Mouse (Mus musculus): ENCODE results near the gene AU015836. TPM values are rescaled to one million over a fixed set of nuclear protein-coding genes. Genes with fewer than 3 reads are reported as not detected.
"Not testable (repeated sequence)": the region's sequence is repeated elsewhere in the genome, so short reads cannot be mapped to it uniquely, and the experiment has no call there.

Gene AU015836
- not detected in 2 replicates for polyA plus RNA-seq (2015; fragmentation: Nextera tagmentation; extraction: Ambion mirVana)

DNA sequence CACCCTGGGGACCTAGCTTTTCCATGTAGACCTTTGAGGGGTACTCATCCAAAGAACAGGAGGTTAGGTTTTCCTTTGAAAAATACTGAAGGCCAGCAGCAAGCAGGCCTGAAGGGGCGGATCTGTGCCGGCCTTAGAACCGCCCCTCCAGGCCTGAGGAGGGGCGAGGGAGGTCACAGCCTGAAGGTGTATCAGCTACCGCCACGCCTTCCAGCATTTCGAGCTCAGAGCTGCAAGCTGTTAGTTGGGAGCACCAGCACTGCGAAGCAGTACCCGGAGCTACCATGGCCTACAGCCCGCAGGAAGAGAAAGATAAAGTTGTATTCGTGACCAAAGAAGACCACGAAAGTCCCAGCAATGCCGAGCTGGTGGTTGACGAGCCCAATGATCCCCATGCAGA, at the start of gene AU015836:
AU015836 (plus strand) TSS at position 216 of the 400 bp plus-strand sequence.
- no peak for ATAC-seq (ENCODE audit: extremely low read depth, insufficient number of reproducible peaks, low FRiP score, low TSS enrichment)
- Histone ChIP-seq H3K36me3 (no peaks in the 10 kb centered on the region), H3K9ac (no peak within 1 kb of the TSS), H3K27me3 (replicated peaks) (peaks cover 38% of the 10 kb centered on the region), H3K4me2 (no peak within 1 kb of the TSS), H3K27ac (replicated peaks) (no peak within 1 kb of the TSS), H3K4me1 (no peaks in the 10 kb centered on the region), H3K9me3 (no peaks in the 10 kb centered on the region), H3K4me3 (no peak within 1 kb of the TSS)
- 45% methylated on average over 14 of the region's 14 CpGs for WGBS

DNA sequence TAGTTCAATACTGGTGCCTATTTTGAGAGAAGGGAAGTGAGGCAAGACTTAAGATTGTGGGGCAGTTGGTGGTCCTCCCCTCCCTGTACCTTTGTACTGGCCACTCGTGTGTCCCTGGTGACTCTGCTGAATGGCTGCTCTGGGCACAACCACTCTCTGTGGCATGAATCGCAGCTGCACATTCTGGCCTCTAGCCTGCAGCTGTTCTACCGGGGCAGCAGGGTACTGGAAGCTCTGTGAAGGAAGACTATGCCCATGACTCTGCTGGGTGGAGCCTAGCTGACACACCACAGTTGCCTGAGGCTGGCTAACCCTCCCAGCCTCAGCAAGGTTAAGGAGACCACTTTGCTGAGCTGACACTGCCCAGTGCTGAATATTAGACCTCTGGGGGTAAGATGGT, 49.4 kb upstream of the AU015836 start:
- Histone ChIP-seq H3K4me1 (no peaks in the 10 kb centered on the region), H3K27me3 (replicated peaks) (peaks cover 11% of the 10 kb centered on the region), H3K9me3 (peaks cover 10% of the 10 kb centered on the region; the same call in 1 of the 2 replicates), H3K4me3 (no peak overlapping the region), H3K4me2 (no peak overlapping the region), H3K36me3 (no peaks in the 10 kb centered on the region), H3K9ac (no peak overlapping the region), H3K27ac (replicated peaks) (no peak overlapping the region)
- WGBS, result 68% methylated on average over 3 of the region's 3 CpGs
- ATAC-seq (ENCODE audit: extremely low read depth, insufficient number of reproducible peaks, low FRiP score, low TSS enrichment), result no peak

GRCm38 (mm10) chrX:93928379-93928778, 40.1 kb upstream of the AU015836 start:
- Histone ChIP-seq H3K27ac (replicated peaks) (no peak overlapping the region), H3K27me3 (replicated peaks) (peaks cover 16% of the 10 kb centered on the region; the same call in 1 of the 2 replicates), H3K9ac (no peak overlapping the region), H3K4me3 (no peak overlapping the region), H3K9me3 (no peaks in the 10 kb centered on the region), H3K4me2 (no peak overlapping the region), H3K4me1 (no peaks in the 10 kb centered on the region), H3K36me3 (no peaks in the 10 kb centered on the region)
- WGBS, result 75% methylated on average over 3 of the region's 3 CpGs
- ATAC-seq (ENCODE audit: extremely low read depth, insufficient number of reproducible peaks, low FRiP score, low TSS enrichment), result no peak

- no peak overlapping the region for H3K9ac ChIP-seq
- no peaks in the 10 kb centered on the region for H3K4me1 ChIP-seq
- no peak overlapping the region for H3K4me2 ChIP-seq
- no peak for ATAC-seq (ENCODE audit: extremely low read depth, insufficient number of reproducible peaks, low FRiP score, low TSS enrichment)
- H3K36me3 ChIP-seq, result no peaks in the 10 kb centered on the region
- no peaks in the 10 kb centered on the region for H3K9me3 ChIP-seq
- no peak overlapping the region for H3K4me3 ChIP-seq
- 61% methylated on average over 1 of the region's 1 CpGs for WGBS
- no peak overlapping the region for H3K27ac ChIP-seq (replicated peaks)
- H3K27me3 ChIP-seq (replicated peaks), result peaks cover 20% of the 10 kb centered on the region
Observed at GRCm38 (mm10) chrX:93928794-93929193, 39.7 kb upstream of the AU015836 start.

- Histone ChIP-seq H3K27me3 (replicated peaks) (peaks cover 18% of the 10 kb centered on the region), H3K36me3 (no peaks in the 10 kb centered on the region), H3K27ac (replicated peaks) (no peak overlapping the region), H3K4me1 (no peaks in the 10 kb centered on the region), H3K9ac (no peak overlapping the region), H3K9me3 (no peaks in the 10 kb centered on the region), H3K4me2 (no peak overlapping the region), H3K4me3 (no peak overlapping the region)
- WGBS, result 77% methylated on average over 3 of the region's 3 CpGs
- no peak for ATAC-seq (ENCODE audit: extremely low read depth, insufficient number of reproducible peaks, low FRiP score, low TSS enrichment)
Observed at GRCm38 (mm10) chrX:93931694-93932093, 36.8 kb upstream of the AU015836 start.

DNA sequence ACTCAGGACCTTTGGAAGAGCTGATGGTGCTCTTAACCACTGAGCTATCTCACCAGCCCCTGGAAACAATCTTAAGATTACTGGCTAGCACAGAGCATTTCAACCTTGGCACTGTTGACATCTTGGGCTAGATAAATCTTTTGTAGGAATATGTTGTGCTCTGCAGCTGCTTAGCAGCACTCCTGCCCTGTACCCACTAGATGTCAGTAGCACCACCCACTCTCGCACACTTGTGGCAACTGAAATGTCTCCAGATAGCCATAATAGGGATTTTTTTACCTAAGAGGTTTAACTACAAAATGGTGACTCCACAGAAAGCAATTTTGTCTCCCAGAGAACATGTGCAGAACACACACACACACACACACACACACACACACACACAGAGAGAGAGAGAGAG, 11.7 kb upstream of the AU015836 start:
- no peak for ATAC-seq (ENCODE audit: extremely low read depth, insufficient number of reproducible peaks, low FRiP score, low TSS enrichment)
- Histone ChIP-seq H3K9ac (no peak overlapping the region), H3K4me1 (no peaks in the 10 kb centered on the region), H3K4me2 (no peak overlapping the region), H3K27ac (replicated peaks) (no peak overlapping the region), H3K36me3 (no peaks in the 10 kb centered on the region), H3K4me3 (no peak overlapping the region), H3K27me3 (replicated peaks) (peaks cover 17% of the 10 kb centered on the region), H3K9me3 (no peaks in the 10 kb centered on the region)
- 28% methylated on average over 1 of the region's 1 CpGs for WGBS

DNA sequence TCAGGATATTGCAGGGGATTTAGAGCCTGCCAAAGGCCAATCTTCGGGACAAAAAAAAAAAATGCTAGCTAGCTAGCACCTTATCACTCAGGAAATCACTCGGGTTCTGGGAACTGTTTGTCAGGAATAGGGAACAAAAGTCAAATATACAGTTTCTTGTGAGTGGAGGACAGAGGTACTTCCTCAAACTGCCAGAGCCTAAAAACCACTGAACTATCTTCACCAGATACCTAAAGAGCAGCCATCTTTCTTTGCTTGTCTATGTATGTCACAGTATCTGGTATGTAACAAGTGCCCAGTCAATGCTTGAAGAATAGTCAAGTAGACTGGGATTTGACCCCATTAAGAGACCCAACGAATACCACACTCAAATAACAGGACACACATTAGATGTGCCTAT, 10.0 kb upstream of the AU015836 start:
- 43% methylated on average over 3 of the region's 3 CpGs for WGBS
- Histone ChIP-seq H3K27ac (replicated peaks) (no peak overlapping the region), H3K4me2 (no peak overlapping the region), H3K9ac (no peak overlapping the region), H3K4me1 (no peaks in the 10 kb centered on the region), H3K27me3 (replicated peaks) (peaks cover 29% of the 10 kb centered on the region), H3K4me3 (no peak overlapping the region), H3K9me3 (no peaks in the 10 kb centered on the region), H3K36me3 (no peaks in the 10 kb centered on the region)
- ATAC-seq (ENCODE audit: extremely low read depth, insufficient number of reproducible peaks, low FRiP score, low TSS enrichment), result no peak

- WGBS, result 82% methylated on average over 26 of the region's 26 CpGs
- no peaks in the 10 kb centered on the region for H3K4me1 ChIP-seq
- no peak overlapping the region for H3K9ac ChIP-seq
- no peak for ATAC-seq (ENCODE audit: extremely low read depth, insufficient number of reproducible peaks, low FRiP score, low TSS enrichment)
- 0 out of 2 replicates have a peak, but pooled peaks cover 2% of the 10 kb centered on the region for H3K9me3 ChIP-seq
- H3K27ac ChIP-seq (replicated peaks), result no peak overlapping the region
- no peak overlapping the region for H3K4me3 ChIP-seq
- H3K36me3 ChIP-seq, result no peaks in the 10 kb centered on the region
- H3K4me2 ChIP-seq, result no peak overlapping the region
- peaks cover 48% of the 10 kb centered on the region for H3K27me3 ChIP-seq (replicated peaks)
Observed at GRCm38 (mm10) chrX:93980341-93980740, 11.9 kb downstream of the AU015836 start.

DNA sequence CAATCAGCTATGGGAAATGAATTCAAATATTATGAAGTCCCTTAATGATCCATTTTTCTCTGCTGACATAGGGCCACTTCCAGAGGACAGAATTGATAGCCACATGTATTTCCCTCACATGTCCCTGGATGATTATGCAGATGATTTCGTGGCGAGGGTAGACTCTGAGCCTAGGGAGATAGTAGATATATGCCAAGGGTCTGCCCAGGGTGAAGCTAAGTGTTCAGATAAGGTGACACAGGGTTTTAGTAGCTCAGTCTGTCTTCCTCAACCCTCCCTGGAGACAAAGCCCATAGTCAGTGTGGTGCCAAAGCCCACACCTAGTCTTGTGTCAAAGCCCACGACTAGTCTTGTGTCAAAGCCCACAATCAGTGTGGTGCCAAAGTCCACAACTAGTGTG, 13.7 kb downstream of the AU015836 start:
- Histone ChIP-seq H3K27ac (replicated peaks) (no peak overlapping the region), H3K4me1 (no peaks in the 10 kb centered on the region), H3K9ac (no peak overlapping the region), H3K9me3 (0 out of 2 replicates have a peak, but pooled peaks cover 2% of the 10 kb centered on the region), H3K36me3 (no peaks in the 10 kb centered on the region), H3K4me3 (no peak overlapping the region), H3K4me2 (no peak overlapping the region), H3K27me3 (replicated peaks) (peaks cover 45% of the 10 kb centered on the region)
- 71% methylated on average over 3 of the region's 3 CpGs for WGBS
- ATAC-seq (ENCODE audit: extremely low read depth, insufficient number of reproducible peaks, low FRiP score, low TSS enrichment), result no peak

DNA sequence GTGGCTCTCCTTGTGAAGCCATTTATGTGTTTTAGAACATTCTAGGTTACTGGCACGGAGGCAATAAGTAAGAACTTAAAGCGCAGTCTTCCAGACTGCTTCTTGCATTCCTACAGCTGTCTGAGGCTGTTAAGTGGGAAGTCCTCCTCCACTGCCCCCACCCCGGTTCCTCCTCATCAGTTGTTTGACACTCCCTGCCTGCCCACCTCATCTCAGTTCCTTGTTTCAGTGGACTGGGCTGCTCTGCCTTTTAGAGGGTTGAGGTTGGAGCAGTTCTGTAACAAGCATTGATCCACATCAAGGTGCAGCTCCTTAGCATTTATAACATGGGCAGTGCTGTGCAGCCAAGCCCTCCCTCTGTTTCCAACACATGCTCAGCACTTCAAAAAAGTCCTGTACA, 16.6 kb downstream of the AU015836 start:
- H3K9me3 ChIP-seq; H3K27ac ChIP-seq (replicated peaks); H3K4me3 ChIP-seq; H3K9ac ChIP-seq; H3K36me3 ChIP-seq; H3K4me1 ChIP-seq; ATAC-seq (ENCODE audit: extremely low read depth, insufficient number of reproducible peaks, low FRiP score, low TSS enrichment); H3K4me2 ChIP-seq: not testable (repeated sequence)
- 63% methylated on average over 3 of the region's 3 CpGs for WGBS
- H3K27me3 ChIP-seq (replicated peaks), result peaks cover 54% of the 10 kb centered on the region

GRCm38 (mm10) chrX:94006991-94007390, 38.5 kb downstream of the AU015836 start:
- ATAC-seq (ENCODE audit: extremely low read depth, insufficient number of reproducible peaks, low FRiP score, low TSS enrichment), result no peak; the same call in 1 of the 2 replicates

DNA sequence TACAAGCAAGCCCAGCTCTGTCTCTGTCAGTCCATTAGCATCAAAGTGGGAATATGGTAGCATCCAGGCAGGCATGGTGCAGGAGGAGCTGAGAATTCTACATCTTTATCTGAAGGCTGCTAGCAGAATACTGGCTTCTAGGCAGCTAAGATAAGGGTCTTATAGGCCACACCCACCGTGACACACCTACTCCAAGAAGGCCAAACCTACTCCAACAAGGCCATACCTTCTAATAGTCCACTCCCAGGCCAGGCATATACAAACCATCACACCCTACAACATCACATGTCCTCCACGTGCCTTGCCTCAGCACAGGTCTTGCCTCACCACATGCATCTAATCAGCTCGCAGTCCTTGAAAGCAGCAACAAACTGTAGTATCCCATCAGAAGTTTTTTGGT, 41.0 kb downstream of the AU015836 start:
- Histone ChIP-seq H3K9me3 (no peaks in the 10 kb centered on the region), H3K27ac (replicated peaks) (no peak overlapping the region), H3K27me3 (replicated peaks) (peaks cover 86% of the 10 kb centered on the region), H3K9ac (no peak overlapping the region), H3K36me3 (no peaks in the 10 kb centered on the region), H3K4me2 (no peak overlapping the region), H3K4me3 (no peak overlapping the region), H3K4me1 (no peaks in the 10 kb centered on the region)
- 63% methylated on average over 3 of the region's 3 CpGs for WGBS
- ATAC-seq (ENCODE audit: extremely low read depth, insufficient number of reproducible peaks, low FRiP score, low TSS enrichment), result no peak

More at GRCm38 (mm10) chrX:94006991-94007390, 38.5 kb downstream of the AU015836 start:
- Histone ChIP-seq H3K36me3 (no peaks in the 10 kb centered on the region), H3K27me3 (replicated peaks) (peaks cover 79% of the 10 kb centered on the region), H3K4me2 (no peak overlapping the region), H3K9me3 (no peaks in the 10 kb centered on the region), H3K9ac (no peak overlapping the region), H3K4me1 (no peaks in the 10 kb centered on the region), H3K27ac (replicated peaks) (no peak overlapping the region), H3K4me3 (no peak overlapping the region)
- WGBS, result 67% methylated on average over 3 of the region's 3 CpGs
